Mouse (Mus musculus): Measurements from ENCODE around the gene Ccl1. TPM values are rescaled to one million over a fixed set of nuclear protein-coding genes. Genes with fewer than 3 reads are reported as not detected.

Ccl1 gene
- polyA plus RNA-seq, 1 experiment = not detected

- no peak for TF ChIP-seq CTCF (IDR thresholded peaks at IDR 0.05; ENCODE audit: extremely low read depth, insufficient read depth, insufficient read length, insufficient replicate concordance)
- no peak for DNase-seq (ENCODE audit: low read depth in 1 of 2, low spot score in 2 of 2)
- no peaks in the 10 kb centered on the region for H3K4me1 ChIP-seq (ENCODE audit: control insufficient read depth, insufficient read depth, insufficient read length)
- no peak overlapping the region for H3K27ac ChIP-seq (ENCODE audit: insufficient read depth, low read length)
- H3K27me3 ChIP-seq (ENCODE audit: control insufficient read depth, insufficient read depth, low read length) = no peaks in the 10 kb centered on the region
- H3K36me3 ChIP-seq (ENCODE audit: control insufficient read depth, insufficient read depth, low read length) = no peaks in the 10 kb centered on the region
- WGBS = 93% methylated on average over 2 of the region's 2 CpGs
- no peak overlapping the region for H3K4me3 ChIP-seq (ENCODE audit: extremely low read depth, insufficient read depth, insufficient read length)
Observed at GRCm38 (mm10) chr11:82159126-82159525, 146.4 kb downstream of the Ccl1 start.

DNA sequence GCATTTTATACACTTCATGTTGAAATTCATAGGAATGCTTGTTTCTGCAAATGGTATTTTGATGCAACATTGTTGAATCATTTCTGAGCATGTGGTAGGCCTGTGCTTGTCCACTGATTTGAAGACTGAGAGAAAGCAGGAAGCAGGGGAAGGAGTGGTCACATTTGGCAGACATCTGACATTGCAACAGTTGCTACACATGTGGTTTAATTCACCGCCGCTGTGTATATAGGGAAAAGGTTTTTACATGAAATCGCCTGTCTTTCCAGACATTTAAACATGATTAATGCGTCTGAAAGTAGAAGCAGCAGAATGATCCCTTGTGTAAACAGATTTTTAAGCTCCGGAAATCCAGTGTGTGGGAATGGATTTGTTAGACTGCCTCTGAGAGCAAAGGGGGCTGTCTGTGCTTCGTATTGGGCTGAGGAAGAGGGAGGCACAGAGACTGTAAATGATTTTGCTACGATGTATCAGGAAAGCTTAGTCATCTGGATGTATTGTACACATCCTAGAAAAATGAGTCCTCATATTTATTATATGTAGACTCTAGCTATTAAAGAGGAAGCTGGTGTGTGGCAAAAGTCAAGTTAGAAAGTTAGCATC, 165.9 kb downstream of the Ccl1 start:
- H3K4me3 ChIP-seq (ENCODE audit: extremely low read depth, insufficient read depth, insufficient read length) = no peak overlapping the region
- 65% methylated on average over 7 of the region's 7 CpGs for WGBS
- no peak for DNase-seq (ENCODE audit: low read depth in 1 of 2, low spot score in 2 of 2)
- no peak overlapping the region for H3K27ac ChIP-seq (ENCODE audit: insufficient read depth, low read length)
- H3K4me1 ChIP-seq (ENCODE audit: control insufficient read depth, insufficient read depth, insufficient read length) = no peaks in the 10 kb centered on the region
- TF ChIP-seq CTCF (IDR thresholded peaks at IDR 0.05; ENCODE audit: extremely low read depth, insufficient read depth, insufficient read length, insufficient replicate concordance) (no peak), POLR2A (IDR thresholded peaks at IDR 0.05; ENCODE audit: low read depth, low read length) (no peak)
- no peaks in the 10 kb centered on the region for H3K36me3 ChIP-seq (ENCODE audit: control insufficient read depth, insufficient read depth, low read length)
- no peaks in the 10 kb centered on the region for H3K27me3 ChIP-seq (ENCODE audit: control insufficient read depth, insufficient read depth, low read length)

GRCm38 (mm10) chr11:82136196-82136595, 169.3 kb downstream of the Ccl1 start:
- Histone ChIP-seq H3K27ac (ENCODE audit: insufficient read depth, low read length) (no peak overlapping the region), H3K4me1 (ENCODE audit: control insufficient read depth, insufficient read depth, insufficient read length) (no peaks in the 10 kb centered on the region), H3K4me3 (ENCODE audit: extremely low read depth, insufficient read depth, insufficient read length) (no peak overlapping the region), H3K36me3 (ENCODE audit: control insufficient read depth, insufficient read depth, low read length) (no peaks in the 10 kb centered on the region), H3K27me3 (ENCODE audit: control insufficient read depth, insufficient read depth, low read length) (no peaks in the 10 kb centered on the region)
- DNase-seq (ENCODE audit: low read depth in 1 of 2, low spot score in 2 of 2) = no peak
- TF ChIP-seq CTCF (IDR thresholded peaks at IDR 0.05; ENCODE audit: extremely low read depth, insufficient read depth, insufficient read length, insufficient replicate concordance) (no peak), POLR2A (IDR thresholded peaks at IDR 0.05; ENCODE audit: low read depth, low read length) (no peak)
- 87% methylated on average over 2 of the region's 2 CpGs for WGBS

- TF ChIP-seq POLR2A (IDR thresholded peaks at IDR 0.05; ENCODE audit: low read depth, low read length) (no peak), CTCF (IDR thresholded peaks at IDR 0.05; ENCODE audit: extremely low read depth, insufficient read depth, insufficient read length, insufficient replicate concordance) (no peak)
- DNase-seq (ENCODE audit: low read depth in 1 of 2, low spot score in 2 of 2) = no peak
- H3K4me1 ChIP-seq (ENCODE audit: control insufficient read depth, insufficient read depth, insufficient read length) = no peaks in the 10 kb centered on the region
- no peaks in the 10 kb centered on the region for H3K36me3 ChIP-seq (ENCODE audit: control insufficient read depth, insufficient read depth, low read length)
- no peak overlapping the region for H3K27ac ChIP-seq (ENCODE audit: insufficient read depth, low read length)
- 67% methylated on average over 1 of the region's 1 CpGs for WGBS
- no peaks in the 10 kb centered on the region for H3K27me3 ChIP-seq (ENCODE audit: control insufficient read depth, insufficient read depth, low read length)
- H3K4me3 ChIP-seq (ENCODE audit: extremely low read depth, insufficient read depth, insufficient read length) = no peak overlapping the region
Observed at GRCm38 (mm10) chr11:82132977-82133376, 172.5 kb downstream of the Ccl1 start.

Other genes starting within 250 kb of the Ccl1 start
- 0.72 and 1.1 TPM in 2 replicates for gene Ccl11, start 247.9 kb downstream of the Ccl1 start, polyA plus RNA-seq (2012; rRNA removed)
- gene Ccl12, start 203.8 kb downstream of the Ccl1 start, polyA plus RNA-seq (2012; rRNA removed) = 0.42 TPM in 1 of 2 replicates, not detected in the other
- gene Ccl8, start 190.5 kb downstream of the Ccl1 start, polyA plus RNA-seq (2012; rRNA removed) = 0.61 TPM in 1 of 2 replicates, not detected in the other
- gene Tmem132e, start 83.2 kb upstream of the Ccl1 start, polyA plus RNA-seq (2012; rRNA removed) = 0.23 and 0.35 TPM in 2 replicates